Mouse (Mus musculus): ENCODE data around the gene Rbm8a.
"Not testable (repeated sequence)": the region's sequence is repeated elsewhere in the genome, so short reads cannot be mapped to it uniquely, and the experiment has no call there.

The Rbm8a gene

DNA sequence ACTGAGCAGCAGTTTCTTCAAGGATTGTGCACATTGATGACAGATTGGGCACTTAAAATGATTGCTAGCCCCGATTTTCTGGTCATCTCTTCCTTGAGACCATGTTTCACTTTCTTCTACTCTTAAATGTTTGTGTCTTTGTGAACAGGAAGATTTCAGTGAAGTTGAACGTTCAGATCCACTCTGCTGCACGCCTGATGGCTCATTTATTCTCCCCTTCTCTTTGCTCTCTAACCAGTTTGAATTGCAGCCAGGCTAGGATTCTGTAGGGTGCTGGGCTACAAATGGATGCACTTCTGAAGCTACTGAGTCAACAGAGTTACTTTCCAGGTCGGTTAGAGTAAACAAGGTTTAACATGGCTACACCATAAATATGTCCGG is 27.0 kb upstream of the Rbm8a start:
- DNase-seq (ENCODE audit: inconsistent age in 2 of 2, low spot score in 1 of 2), result no peak

DNA sequence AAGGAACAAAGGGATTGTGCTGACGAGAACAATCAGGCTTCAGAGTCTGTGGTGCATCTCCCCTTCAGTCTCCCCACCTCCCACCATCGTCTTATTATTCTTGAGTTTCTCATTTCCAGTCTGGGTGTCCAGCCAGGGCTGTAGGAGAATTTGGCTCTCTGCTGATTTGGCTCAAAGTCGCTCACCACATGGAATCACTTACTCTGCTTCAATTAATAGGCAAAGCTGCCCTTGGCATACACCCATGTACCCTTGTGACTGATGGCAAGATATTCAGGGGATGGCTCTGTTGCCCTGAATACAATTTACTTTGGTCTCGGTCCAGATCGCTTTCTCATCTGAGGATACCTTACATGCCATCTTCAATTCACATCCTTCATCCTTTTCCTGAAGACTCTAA is 26.4 kb upstream of the Rbm8a start:
- DNase-seq (ENCODE audit: inconsistent age in 2 of 2, low spot score in 1 of 2), result peak in 1 of 2 experiments; percentile 67

DNA sequence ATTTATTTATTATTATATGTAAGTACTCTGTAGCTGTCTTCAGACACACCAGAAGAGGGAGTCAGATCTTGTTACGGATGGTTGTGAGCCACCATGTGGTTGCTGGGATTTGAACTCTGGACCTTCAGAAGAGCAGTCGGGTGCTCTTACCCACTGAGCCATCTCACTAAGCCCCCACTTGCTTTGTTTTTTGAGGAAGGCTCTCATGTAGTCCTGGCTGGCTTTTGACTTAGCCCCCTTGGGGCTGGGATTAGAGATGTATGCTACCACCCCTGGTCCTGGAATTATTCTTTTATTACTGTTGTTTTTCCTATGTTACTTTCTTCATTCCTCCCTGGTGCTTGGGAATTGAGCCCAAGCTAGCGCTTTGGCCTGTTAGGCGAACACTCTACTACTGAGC is 23.7 kb upstream of the Rbm8a start:
- DNase-seq (ENCODE audit: inconsistent age in 2 of 2, low spot score in 1 of 2), result not testable (repeated sequence)

DNA sequence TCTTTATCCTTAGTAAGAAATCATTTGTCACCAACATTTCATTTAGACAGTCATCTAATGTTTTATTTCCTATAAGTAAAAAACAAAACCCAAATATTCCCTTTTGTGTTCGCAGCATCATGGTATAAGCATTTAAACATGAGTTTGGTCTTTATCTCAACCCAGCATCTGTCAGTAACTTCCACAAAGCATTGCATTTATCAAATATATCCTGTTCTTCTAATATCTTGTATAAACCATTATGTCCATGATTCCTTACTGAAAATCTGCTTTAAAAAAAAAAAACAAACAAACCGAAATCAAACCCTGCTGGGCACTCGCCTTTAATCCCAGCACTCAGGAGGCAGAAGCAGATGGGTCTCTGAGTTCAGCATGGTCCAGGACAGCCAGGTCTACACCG is 23.1 kb upstream of the Rbm8a start:
- DNase-seq (ENCODE audit: inconsistent age in 2 of 2, low spot score in 1 of 2), result no peak

DNA sequence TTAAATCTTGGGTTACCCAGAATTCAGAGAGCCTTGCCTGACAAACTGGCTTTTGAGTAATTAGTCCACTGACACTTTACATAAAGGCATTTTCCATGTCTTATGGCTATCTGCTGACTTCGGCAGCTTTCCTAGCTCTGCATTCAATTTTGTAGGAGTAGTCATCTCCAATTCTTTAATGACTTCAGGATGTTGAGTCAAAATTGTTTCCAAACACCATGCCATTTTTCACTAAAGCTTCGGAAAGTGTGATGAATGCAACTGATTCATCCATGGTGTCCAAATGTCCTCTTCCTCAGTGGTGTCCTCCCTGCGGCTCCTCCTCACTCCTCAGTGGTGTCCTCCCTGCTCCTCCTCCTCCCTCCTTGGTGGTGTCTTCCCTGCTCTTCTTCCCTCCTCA is 11.8 kb upstream of the Rbm8a start:
- peak in 1 of 2 experiments; percentile 54 for DNase-seq (ENCODE audit: inconsistent age in 2 of 2, low spot score in 1 of 2)

DNA sequence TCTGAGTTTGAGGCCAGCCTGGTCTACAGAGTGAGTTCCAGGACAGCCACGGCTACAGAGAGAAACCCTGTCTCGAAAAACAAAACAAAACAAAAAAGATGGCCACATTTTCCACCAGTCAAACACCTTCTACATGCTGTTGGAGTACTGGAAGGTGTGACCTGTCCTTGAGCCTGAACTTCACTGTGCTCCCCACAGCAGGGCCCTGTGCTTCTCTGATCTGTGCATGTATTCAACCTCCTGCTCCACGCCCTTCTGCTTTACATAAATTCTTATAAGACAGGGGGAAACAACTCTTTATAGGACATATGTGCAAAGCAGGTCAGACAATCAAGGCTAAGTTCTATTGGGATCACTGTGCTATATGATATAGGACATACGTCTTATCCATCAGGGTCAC is 6.5 kb upstream of the Rbm8a start:
- DNase-seq (ENCODE audit: inconsistent age in 2 of 2, low spot score in 1 of 2), result no peak

DNA sequence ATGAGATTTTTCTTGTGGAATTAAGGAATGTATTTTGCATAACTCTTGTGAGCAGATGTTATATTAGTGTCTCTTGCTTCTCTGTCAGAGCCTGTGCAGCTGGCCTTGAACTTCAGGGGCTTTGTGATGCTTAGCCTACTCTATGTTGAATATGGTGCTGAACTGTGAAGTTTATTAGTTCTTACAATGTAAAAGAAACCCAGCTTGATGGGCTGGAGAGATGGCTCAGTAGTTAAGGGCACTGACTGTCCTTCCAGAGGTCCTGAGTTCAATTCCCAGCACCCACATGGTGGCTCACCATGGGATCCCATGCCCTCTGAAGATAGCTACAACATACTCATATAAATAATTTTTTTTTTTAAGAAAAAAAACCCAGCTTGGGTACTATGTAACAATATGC is 2.3 kb downstream of the Rbm8a start:
- no peak for DNase-seq (ENCODE audit: inconsistent age in 2 of 2, low spot score in 1 of 2)

DNA sequence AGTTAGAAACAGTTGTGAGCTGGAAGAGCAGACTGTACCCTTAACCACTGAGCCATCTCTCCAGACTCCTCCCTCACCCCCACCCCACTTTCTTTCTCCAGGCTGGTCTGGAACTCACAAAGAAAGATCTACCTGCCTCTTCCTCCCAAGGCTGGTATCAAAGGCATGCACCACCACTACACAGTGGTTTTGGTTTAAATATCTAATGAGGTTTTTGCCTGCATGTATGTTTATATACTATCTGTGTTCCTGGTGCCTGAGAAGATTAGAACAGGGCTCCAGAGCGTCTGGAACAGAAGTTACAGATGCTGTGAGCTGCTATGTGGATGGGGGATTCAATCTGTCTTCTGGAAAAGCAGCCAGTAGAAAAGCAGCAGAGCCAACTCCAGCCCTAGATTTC is 4.3 kb downstream of the Rbm8a start:
- no peak for DNase-seq (ENCODE audit: inconsistent age in 2 of 2, low spot score in 1 of 2)

DNA sequence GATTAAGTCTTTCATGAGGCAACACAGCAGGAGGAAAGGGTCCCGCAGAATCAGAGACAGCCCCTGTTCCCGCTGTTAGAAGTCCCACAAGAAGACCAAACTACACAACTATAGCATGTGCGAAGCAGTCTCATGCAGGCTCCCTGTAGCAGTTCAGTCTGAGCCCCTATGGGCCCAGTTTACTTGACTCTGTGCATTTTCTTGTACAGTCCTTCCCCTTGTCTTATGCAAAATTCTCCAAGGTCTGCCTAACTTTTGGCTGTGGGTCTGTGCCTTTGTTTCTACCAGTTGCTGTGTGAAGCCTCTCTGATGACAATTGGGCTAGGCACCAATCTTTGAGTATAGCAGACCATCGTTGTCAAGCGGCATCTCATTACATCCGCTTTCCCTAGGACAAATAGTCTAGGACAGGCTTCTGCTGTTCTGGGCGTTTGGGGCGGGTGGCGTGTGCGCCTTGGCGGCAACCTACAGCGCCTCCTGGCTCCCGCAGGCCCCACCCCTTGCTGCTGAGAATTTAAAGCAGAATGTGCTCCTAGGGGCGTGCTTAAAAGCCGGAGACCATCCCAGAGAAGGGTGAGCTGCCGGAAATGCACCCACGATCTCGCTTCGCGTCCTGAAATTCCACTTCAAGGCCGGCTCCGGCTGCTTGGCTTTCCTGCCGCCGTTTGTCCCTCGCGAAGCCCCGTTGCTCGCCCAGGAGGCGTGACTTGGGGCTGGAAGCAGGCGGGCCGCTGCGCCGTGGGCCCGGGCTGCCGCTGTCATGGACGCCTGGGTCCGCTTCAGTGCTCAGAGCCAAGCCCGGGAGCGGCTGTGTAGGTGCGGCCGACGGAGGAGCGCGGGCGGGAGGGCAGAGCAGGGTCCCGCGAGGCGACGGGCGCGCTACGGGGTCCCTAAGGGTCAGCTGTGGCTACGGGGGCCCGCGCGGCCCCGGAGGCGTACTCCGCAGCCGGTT is 5.5 kb downstream of the Rbm8a start, which contains the start of the genes Pex11b and Gm42957:
TSS of gene Pex11b (plus strand) at position 449 of the 952 bp plus-strand sequence.
TSS of gene Gm42957 (plus strand) at position 547 of the 952 bp plus-strand sequence.
- DNase-seq (ENCODE audit: inconsistent age in 2 of 2, low spot score in 1 of 2), result peak; percentile 93 to 98

DNA sequence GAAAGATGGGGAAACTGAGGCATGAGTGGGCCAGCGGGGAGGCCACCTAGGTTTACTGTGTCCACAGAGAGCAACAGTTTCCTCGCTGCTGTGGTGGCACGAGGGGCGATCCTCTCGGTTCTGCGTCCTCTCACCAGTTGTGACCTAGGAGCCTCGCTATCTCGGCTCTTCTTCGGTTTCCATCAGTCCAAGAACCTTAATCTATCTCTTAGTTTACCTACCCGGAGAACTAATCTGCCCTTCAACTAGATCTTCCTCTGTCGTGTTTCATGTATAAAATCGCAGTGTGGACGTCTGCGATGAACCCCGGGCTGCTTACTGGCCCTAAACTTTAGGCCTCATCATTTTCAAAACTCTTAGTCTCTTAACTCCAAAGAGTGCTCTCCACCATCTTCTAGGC is 6.2 kb downstream of the Rbm8a start:
- no peak for DNase-seq (ENCODE audit: inconsistent age in 2 of 2, low spot score in 1 of 2)

DNA sequence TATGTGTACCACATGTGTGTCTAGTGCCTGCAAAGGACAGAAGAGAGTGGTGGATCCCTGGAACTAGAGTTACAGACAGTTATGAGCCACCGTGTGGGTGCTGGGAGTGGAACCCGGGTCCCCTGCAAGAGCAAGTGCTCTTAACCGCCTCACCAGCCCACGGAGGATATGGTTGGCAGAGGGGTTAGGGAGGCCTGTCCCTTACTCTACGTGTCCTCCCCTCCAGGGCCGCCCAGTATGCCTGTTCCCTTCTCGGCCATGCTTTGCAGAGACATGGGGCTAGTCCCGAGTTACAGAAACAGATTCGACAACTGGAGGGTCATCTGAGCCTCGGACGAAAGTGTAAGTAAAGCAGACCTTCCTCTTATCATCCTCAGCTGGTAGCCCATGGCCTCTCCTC is 6.7 kb downstream of the Rbm8a start:
- DNase-seq (ENCODE audit: inconsistent age in 2 of 2, low spot score in 1 of 2), result no peak

DNA sequence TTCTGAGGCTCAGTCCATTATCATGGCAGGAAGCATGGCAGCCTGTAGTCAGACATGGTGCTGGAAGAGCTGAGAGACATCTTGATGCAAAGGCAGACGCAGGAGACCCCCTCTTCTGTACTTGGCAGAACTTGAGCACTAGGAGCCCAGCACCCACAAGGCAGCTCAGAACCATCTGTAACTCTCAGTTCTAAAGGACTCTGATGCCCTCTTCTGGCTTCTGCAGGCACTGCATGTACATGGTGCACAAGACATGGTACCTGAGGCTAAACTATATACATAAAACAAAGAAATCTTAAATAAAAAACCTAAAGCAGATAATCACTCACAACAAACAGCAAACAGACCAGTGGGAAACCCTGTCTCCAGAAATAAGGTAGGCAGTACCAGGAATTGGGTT is 9.5 kb downstream of the Rbm8a start:
- DNase-seq (ENCODE audit: inconsistent age in 2 of 2, low spot score in 1 of 2), result peak; percentile 61 to 91

DNA sequence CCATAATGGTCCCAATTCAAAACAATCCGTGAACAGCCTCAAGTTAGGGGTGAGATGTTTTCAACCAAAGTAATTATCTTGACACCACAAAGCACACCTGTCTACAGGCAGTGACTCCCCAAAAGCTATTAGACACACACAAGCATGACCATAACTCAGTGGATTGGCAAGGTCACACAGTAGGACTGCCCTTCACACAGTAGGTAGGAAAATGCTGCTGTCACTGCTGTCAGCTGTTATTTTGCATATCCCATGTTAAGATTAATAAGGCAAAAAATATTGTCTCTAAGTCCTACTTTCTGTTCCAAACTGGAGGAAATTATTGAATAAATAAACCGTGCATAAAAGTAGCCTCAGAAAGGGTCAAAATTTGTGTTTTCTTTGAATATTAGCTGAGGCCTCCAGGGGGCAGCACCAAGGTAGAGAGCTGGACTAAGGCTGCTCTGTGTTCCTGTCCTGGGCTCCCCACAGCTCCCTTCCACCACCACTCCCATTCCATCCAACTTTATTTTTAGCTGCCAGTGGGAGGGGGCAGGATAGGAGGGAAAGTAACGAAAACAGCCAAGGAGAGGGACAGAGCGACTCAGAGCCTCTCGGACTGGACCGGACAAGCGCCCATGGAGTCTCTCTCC is 15.4 kb downstream of the Rbm8a start, which contains the start of gene Itga10:
TSS of gene Itga10 (plus strand) at position 567 of the 632 bp plus-strand sequence.
- peak in 1 of 2 experiments; percentile 67 for DNase-seq (ENCODE audit: inconsistent age in 2 of 2, low spot score in 1 of 2)

DNA sequence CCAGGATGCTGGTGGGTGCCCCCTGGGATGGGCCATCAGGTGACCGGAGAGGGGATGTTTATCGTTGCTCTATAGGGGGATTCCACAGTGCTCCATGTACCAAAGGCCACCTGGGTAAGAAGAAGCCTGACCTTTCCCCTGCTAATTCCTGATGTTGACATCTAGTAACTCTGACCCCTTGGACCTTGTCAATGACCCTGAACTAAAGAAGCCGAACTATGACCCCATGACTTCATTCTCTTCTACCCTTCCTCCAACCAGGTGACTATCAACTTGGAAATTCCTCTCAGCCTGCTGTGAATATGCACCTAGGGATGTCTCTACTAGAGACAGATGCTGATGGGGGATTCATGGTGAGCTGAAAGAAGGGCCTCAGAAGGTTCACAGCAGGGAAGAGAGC is 17.6 kb downstream of the Rbm8a start:
- no peak for DNase-seq (ENCODE audit: inconsistent age in 2 of 2, low spot score in 1 of 2)

DNA sequence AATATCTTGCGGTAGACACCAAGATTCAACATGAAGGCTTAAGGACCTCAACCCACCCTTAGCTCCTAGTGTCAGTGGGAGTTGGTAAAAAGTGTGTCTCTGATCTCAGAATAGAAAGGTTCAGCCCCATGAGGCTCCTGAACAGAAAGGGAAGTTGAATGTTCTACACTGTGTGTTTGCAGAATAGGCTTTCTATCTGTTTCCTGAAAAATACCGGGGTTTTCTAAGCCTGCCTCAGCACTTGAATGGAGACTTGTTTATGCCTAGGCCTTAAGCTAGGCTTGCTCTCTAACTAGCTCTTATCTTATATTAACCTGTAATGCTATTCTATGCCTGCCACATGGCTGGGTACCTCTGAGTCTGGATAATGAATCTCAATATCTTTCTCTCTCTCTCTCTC is 31.2 kb downstream of the Rbm8a start:
- no peak for DNase-seq (ENCODE audit: inconsistent age in 2 of 2, low spot score in 1 of 2)

DNA sequence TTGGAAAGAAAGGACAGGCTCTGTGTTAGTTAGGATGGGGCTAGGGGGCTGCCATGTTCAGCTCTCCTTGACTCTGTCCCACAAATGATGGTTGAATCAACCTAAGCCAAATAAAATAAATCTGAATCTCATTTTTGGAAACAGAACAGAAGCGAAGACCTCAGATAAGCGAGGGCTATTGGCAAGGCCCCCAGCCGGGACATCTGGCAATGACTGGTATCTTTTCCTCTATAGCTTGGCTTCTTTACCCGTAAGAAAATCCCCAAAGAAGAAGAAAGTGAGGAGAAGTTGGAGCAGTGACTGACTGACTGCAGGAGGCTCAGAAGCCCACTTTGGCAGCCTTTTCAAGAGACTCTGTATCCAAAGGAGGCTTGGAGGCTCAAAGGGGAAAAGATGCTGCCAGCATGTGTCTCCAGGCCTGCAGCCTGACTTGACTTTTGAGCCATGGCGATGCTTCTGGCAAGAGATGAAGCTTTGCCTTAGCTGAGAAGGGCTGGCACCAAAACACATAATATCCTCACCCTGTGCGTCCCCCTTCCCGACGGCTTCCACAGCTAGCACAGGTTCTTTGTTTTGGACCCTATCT is 33.1 kb downstream of the Rbm8a start:
- DNase-seq (ENCODE audit: inconsistent age in 2 of 2, low spot score in 1 of 2), result peak in 1 of 2 experiments; percentile 35

DNA sequence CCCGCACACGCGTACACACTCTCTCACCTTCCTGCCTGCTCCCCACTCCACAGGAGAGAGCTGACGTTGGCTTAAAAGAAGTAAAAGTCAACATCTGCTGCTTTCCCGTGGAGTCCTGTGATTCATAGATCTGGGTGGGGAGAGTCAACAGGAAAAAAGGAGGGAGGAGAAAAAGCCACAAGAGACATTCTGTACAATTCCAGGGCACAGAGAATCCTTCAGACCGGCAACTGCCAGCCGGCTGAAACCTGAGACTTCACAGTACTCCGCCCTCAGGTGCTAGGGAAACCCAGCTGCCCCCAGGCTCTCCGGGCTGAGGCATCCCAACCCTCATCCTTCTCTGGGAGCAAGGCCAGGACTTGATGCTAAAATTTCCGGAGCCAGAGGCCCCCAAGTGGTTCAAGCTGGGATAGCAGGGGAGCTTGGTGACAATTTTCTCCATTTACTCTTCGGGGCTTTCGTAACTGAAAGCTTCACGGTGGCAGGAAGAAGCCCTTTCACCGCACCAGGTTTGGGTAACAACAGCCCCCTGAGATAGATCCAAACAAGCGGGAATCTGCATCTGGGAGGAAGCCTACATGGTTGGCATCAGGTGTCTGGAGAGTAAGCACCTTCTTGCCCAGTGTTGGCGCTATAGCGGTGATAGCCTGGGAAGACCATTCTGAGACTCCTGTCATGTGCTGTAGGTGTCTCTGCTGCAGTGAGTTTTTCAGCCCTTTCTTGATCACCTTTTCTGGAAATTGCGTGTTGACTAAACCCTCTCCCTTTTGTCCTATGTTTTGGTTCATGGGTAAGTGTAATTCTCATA is 33.9 kb downstream of the Rbm8a start:
- peak; percentile 78 to 95 for DNase-seq (ENCODE audit: inconsistent age in 2 of 2, low spot score in 1 of 2)

DNA sequence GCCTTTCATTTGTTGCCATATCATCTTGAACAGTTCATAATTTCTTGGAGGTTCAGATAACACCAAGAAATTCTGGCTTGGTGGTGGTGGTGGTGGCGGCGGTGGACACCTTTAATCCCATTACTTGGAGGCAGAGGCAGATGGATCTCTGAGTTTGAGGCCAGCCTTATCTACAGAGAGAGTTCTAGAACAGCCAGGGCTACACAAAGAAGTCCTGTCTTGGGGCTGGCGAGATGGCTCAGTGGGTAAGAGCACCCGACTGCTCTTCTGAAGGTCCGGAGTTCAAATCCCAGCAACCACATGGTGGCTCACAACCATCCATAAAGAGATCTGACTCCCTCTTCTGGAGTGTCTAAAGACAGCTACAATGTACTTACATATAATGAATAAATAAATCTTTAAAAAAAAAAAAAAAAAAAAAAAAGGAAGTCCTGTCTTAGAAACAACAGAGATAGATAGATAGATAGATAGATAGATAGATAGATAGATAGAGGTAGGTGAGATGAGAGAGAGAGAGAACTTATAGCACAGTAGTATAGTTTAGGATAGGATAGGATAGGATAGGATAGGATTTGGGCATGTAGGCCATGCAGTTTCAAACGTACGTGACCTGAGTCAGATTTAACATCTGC is 36.1 kb downstream of the Rbm8a start:
- DNase-seq (ENCODE audit: inconsistent age in 2 of 2, low spot score in 1 of 2), result not testable (repeated sequence)

DNA sequence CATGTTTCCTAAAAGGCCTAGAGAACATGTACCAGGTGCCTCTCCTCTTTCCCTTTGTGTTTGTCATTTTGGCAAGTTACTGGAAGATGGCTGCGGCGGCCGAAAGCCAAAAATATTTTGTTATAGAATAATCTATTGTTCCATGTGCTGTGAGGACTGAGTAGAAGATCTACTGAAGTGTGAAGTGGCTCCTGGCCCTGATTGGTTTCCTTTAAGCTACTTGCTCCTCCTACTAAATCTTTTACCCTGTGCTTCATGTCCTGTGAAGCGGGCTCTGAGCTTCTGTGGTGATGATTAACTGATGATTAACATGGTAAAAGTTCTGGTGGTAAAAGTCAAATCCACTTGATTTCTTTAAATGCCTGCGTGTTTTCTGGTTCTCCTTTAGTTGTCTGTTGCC is 37.2 kb downstream of the Rbm8a start:
- DNase-seq (ENCODE audit: inconsistent age in 2 of 2, low spot score in 1 of 2), result no peak

DNA sequence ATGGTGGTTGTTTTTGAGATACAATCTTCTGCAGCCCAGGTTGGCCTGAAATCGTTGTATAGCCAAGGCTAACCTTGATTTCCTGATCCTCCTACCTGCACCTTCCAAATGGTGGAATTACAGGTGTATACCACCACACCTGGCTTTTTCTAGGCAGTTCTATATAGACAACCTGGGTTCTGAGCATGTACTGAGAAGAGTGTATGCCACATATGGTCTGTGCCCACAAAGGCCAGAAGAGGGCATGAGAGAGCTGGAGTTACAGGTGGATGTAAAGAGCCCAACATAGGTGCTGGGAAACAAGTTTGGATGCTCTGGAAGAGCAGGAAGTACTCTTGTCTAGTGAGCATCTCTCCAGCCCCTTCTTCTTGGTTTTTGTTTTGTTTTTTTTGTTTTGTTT is 37.6 kb downstream of the Rbm8a start:
- DNase-seq (ENCODE audit: inconsistent age in 2 of 2, low spot score in 1 of 2), result peak; percentile 34 to 80

Data from adrenal gland, adult (tissue).